Mouse (Mus musculus): Measurements from ENCODE around the gene Zfp974. TPM values are rescaled to one million over a fixed set of nuclear protein-coding genes. Genes with fewer than 3 reads are reported as not detected.
"Not testable (repeated sequence)": the region's sequence is repeated elsewhere in the genome, so short reads cannot be mapped to it uniquely, and the experiment has no call there.

Gene Zfp974
- polyA plus RNA-seq (2014; fragmentation: Nextera tagmentation; extraction: Ambion mirVana), result 11.7 and 12.6 TPM in 2 replicates

DNA sequence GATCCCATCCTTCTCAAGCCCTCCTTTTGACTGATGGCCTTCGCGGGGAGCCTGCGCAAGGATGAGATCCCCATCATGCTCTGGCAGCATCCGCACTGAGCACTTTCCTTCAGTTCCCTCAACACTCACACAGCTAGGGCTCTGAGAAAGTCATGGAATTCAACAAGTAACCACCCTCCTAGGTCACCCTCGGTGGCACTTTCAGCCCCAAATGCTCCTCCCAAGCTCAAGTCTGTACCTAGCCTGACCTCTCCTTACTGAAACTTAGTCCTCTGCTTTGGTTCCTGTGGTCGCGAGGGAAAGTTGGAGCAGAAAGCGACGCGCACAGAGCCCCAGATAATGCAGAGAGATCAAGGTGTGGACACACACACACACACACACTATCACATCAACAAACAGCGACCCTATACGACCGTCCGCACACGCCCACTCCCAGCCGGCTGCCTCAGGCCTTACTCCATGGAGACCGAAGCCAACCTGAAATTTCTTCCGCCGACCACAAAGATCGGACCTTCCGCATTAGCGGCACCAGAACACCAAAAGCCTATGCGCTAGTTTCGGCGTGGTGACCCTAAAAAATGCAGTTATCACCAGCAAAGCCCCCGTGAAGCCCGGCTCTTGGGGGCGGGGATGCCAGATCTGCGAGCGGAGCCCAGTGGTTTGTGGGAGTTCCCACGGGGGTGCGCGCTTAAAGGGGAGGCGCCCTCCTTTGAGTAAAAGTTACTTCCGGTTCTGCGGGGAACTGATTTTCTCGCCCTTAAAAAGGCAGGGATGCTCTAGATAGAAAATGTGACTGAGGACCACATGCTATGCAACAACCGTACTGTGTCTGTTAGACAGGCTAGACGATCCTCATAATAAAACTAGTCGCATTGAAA lies at the start of gene Zfp974:
Zfp974 (minus strand) TSS at position 643 of the 878 bp plus-strand sequence.
- Histone ChIP-seq H3K9me3 (ENCODE audit: control insufficient read depth, low read length) (no peaks in the 10 kb centered on the region), H3K4me2 (peak within 1 kb of the TSS; percentile 89), H3K4me1 (ENCODE audit: control insufficient read depth, insufficient read depth, low read length) (peaks cover 5% of the 10 kb centered on the region), H3K9ac (ENCODE audit: low read length) (peak within 1 kb of the TSS; percentile 76), H3K4me3 (ENCODE audit: low read depth, low read length) (peak within 1 kb of the TSS; percentile 75), H3K27me3 (ENCODE audit: control insufficient read depth, insufficient read depth, low read length) (no peaks in the 10 kb centered on the region), H3K36me3 (ENCODE audit: control insufficient read depth, insufficient read depth, low read length) (no peaks in the 10 kb centered on the region), H3K27ac (ENCODE audit: low read depth, low read length) (peak within 1 kb of the TSS; percentile 30; the same call in 1 of the 2 replicates)
- ATAC-seq (ENCODE audit: low FRiP score) (peak; percentile 87), DNase-seq (ENCODE audit: low spot score, missing footprints) (peak; percentile 98)
- WGBS, result 4% methylated on average over 40 of the region's 40 CpGs

DNA sequence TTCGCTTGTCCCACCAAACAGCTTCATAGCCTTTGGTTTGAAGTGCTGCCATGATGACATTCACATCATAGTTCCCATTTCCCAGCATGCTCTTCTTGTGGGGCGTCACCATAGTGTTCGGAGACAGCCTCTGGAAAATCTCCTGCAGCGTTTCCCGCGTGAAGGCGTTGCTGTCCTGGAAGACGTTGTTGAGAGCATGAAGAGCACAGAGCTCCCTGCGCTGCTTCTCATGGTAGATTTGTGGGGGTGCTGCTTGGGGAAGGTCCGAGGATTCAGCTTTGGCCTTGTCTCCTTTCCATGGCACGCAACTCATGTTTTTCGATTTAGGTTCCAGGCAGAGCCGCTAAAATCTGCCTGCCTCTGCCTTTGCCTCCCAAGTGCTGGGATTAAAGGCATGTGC lies 20.2 kb upstream of the Zfp974 start:
- not testable (repeated sequence) for H3K27ac ChIP-seq (ENCODE audit: low read depth, low read length); H3K4me1 ChIP-seq (ENCODE audit: control insufficient read depth, insufficient read depth, low read length); DNase-seq (ENCODE audit: low spot score, missing footprints); H3K4me3 ChIP-seq (ENCODE audit: low read depth, low read length); ATAC-seq (ENCODE audit: low FRiP score); H3K9ac ChIP-seq (ENCODE audit: low read length); H3K9me3 ChIP-seq (ENCODE audit: control insufficient read depth, low read length); H3K4me2 ChIP-seq; H3K36me3 ChIP-seq (ENCODE audit: control insufficient read depth, insufficient read depth, low read length); H3K27me3 ChIP-seq (ENCODE audit: control insufficient read depth, insufficient read depth, low read length)
- WGBS, result 94% methylated on average over 13 of the region's 13 CpGs

DNA sequence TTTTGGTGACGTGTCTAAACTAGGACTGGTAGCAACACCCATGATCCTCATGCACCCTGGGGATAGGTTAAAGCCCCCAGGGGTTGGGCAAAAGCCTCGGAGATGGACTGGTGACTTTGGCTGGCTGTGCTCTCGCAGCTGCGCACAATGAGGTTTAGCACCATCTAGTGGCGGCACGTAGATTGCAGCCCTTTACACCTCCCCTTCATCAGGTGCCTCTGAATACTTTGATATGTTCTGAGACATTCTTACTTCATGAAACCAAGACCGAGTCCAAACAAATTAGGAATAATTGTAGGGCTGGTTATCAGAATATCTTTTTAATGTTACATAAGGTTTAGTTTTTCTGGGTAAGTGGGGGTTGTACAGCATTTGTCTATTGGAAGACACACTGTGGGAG lies 12.6 kb upstream of the Zfp974 start:
- not testable (repeated sequence) for H3K4me3 ChIP-seq (ENCODE audit: low read depth, low read length); H3K9me3 ChIP-seq (ENCODE audit: control insufficient read depth, low read length); H3K36me3 ChIP-seq (ENCODE audit: control insufficient read depth, insufficient read depth, low read length); H3K4me2 ChIP-seq; ATAC-seq (ENCODE audit: low FRiP score); H3K4me1 ChIP-seq (ENCODE audit: control insufficient read depth, insufficient read depth, low read length); H3K9ac ChIP-seq (ENCODE audit: low read length); H3K27ac ChIP-seq (ENCODE audit: low read depth, low read length); DNase-seq (ENCODE audit: low spot score, missing footprints); H3K27me3 ChIP-seq (ENCODE audit: control insufficient read depth, insufficient read depth, low read length)
- WGBS, result 57% methylated on average over 5 of the region's 7 CpGs

DNA sequence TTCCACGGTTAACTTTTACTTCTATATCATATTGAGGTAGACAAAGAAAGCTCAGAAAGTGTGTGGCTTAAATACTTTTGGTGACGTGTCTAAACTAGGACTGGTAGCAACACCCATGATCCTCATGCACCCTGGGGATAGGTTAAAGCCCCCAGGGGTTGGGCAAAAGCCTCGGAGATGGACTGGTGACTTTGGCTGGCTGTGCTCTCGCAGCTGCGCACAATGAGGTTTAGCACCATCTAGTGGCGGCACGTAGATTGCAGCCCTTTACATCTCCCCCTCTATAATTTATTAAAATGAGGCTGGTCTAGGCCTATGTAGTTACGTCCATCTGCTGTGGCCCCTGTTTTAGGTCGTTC lies 4.5 kb upstream of the Zfp974 start:
- not testable (repeated sequence) for H3K9me3 ChIP-seq (ENCODE audit: control insufficient read depth, low read length); H3K9ac ChIP-seq (ENCODE audit: low read length); H3K4me1 ChIP-seq (ENCODE audit: control insufficient read depth, insufficient read depth, low read length); ATAC-seq (ENCODE audit: low FRiP score); DNase-seq (ENCODE audit: low spot score, missing footprints); H3K27me3 ChIP-seq (ENCODE audit: control insufficient read depth, insufficient read depth, low read length); H3K4me3 ChIP-seq (ENCODE audit: low read depth, low read length); H3K36me3 ChIP-seq (ENCODE audit: control insufficient read depth, insufficient read depth, low read length); H3K27ac ChIP-seq (ENCODE audit: low read depth, low read length)
- H3K4me2 ChIP-seq, result peak overlapping the region; percentile 31; the same call in 1 of the 2 replicates
- WGBS, result 17% methylated on average over 1 of the region's 9 CpGs

DNA sequence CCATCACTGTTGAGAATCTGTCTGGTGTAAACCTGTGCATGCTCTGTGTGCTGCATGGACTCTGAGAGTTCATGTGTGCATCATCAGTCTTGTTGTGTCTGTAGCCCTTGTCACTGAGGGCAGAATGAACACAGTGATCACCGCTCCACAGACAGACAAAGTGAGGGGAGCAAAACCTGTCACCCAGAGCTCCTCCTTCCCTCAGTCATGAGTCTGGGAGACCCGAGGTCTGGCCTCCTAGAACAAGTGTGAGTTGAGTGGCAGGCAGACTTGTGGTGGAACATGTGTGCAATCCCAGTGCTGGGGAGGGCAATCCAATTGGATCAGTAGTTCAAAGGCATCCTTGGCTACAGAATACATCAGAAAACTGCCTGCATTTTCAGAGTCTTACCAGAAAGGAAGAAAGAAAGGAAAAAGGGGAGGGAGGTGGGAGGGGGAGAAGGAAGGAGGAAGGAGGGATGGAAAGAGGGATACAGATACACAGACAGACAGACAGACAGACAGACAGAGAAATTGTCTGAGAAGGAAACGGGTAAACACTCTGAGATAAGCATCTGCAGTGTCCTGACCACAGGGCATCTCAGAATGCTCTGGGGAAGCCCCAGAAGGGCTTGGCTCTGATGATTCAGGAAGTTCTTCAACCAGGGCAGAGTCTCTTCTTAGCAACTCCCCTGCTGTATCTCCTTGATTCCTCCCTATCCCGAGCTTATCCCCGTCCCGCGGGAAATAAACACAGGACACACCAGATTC lies 4.0 kb upstream of the Zfp974 start:
- no peak overlapping the region for H3K27ac ChIP-seq (ENCODE audit: low read depth, low read length)
- peak overlapping the region; percentile 31; the same call in 1 of the 2 replicates for H3K9ac ChIP-seq (ENCODE audit: low read length)
- H3K27me3 ChIP-seq (ENCODE audit: control insufficient read depth, insufficient read depth, low read length), result no peaks in the 10 kb centered on the region
- DNase-seq (ENCODE audit: low spot score, missing footprints) (no peak), ATAC-seq (ENCODE audit: low FRiP score) (peak; percentile 38; the same call in 1 of the 2 replicates)
- no peaks in the 10 kb centered on the region for H3K9me3 ChIP-seq (ENCODE audit: control insufficient read depth, low read length)
- peak overlapping the region; percentile 31; the same call in 1 of the 2 replicates for H3K4me2 ChIP-seq
- H3K4me3 ChIP-seq (ENCODE audit: low read depth, low read length), result no peak overlapping the region
- 24% methylated on average over 7 of the region's 7 CpGs for WGBS
- no peaks in the 10 kb centered on the region for H3K36me3 ChIP-seq (ENCODE audit: control insufficient read depth, insufficient read depth, low read length)
- peaks cover 5% of the 10 kb centered on the region for H3K4me1 ChIP-seq (ENCODE audit: control insufficient read depth, insufficient read depth, low read length)

DNA sequence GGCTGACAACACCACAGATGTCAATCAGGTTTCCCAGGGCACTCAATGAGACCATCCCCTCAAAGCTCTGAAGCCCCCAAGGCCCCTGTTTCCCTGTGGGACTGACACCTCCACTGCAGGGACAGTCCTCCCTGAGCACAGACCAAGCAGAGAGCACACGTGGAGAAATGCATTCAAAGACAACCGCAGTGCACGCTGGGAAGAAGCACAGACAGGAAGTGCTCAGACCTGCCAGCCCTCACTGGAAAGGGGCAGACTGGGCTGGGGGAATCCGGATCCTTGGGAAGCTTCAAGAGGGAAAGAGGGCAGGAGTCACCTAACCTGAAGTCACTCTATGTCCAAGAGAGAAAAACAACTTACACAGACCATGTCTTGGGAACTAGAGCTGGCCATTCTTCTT lies 2.2 kb downstream of the Zfp974 start:
- not testable (repeated sequence) for H3K4me1 ChIP-seq (ENCODE audit: control insufficient read depth, insufficient read depth, low read length); H3K27me3 ChIP-seq (ENCODE audit: control insufficient read depth, insufficient read depth, low read length); H3K36me3 ChIP-seq (ENCODE audit: control insufficient read depth, insufficient read depth, low read length); ATAC-seq (ENCODE audit: low FRiP score); DNase-seq (ENCODE audit: low spot score, missing footprints); H3K27ac ChIP-seq (ENCODE audit: low read depth, low read length); H3K4me3 ChIP-seq (ENCODE audit: low read depth, low read length); H3K9me3 ChIP-seq (ENCODE audit: control insufficient read depth, low read length); H3K4me2 ChIP-seq; H3K9ac ChIP-seq (ENCODE audit: low read length)
- 57% methylated on average over 4 of the region's 4 CpGs for WGBS

DNA sequence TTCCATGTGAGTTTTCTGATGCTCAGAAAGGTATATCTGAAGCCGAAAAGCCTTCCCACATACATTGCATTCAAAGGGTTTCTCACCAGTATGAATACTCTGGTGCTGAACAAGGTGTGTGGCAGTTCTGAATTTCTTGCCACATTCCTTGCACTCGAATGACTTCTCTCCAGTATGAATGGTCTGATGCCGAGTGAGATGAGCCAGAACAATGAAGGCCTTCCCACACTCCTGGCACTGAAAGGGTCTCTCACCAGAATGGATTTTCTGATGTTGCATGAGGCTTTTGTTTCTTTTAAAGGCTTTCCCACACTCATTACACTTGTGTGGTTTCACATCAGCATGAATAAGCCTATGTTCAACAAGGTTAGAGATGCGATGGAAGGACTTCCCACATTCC lies 18.3 kb downstream of the Zfp974 start:
- DNase-seq (ENCODE audit: low spot score, missing footprints); H3K4me1 ChIP-seq (ENCODE audit: control insufficient read depth, insufficient read depth, low read length); H3K27me3 ChIP-seq (ENCODE audit: control insufficient read depth, insufficient read depth, low read length); H3K9ac ChIP-seq (ENCODE audit: low read length); H3K9me3 ChIP-seq (ENCODE audit: control insufficient read depth, low read length); H3K4me3 ChIP-seq (ENCODE audit: low read depth, low read length); ATAC-seq (ENCODE audit: low FRiP score); H3K27ac ChIP-seq (ENCODE audit: low read depth, low read length); H3K4me2 ChIP-seq: not testable (repeated sequence)
- 80% methylated on average over 3 of the region's 4 CpGs for WGBS
- peaks cover 10% of the 10 kb centered on the region for H3K36me3 ChIP-seq (ENCODE audit: control insufficient read depth, insufficient read depth, low read length)

DNA sequence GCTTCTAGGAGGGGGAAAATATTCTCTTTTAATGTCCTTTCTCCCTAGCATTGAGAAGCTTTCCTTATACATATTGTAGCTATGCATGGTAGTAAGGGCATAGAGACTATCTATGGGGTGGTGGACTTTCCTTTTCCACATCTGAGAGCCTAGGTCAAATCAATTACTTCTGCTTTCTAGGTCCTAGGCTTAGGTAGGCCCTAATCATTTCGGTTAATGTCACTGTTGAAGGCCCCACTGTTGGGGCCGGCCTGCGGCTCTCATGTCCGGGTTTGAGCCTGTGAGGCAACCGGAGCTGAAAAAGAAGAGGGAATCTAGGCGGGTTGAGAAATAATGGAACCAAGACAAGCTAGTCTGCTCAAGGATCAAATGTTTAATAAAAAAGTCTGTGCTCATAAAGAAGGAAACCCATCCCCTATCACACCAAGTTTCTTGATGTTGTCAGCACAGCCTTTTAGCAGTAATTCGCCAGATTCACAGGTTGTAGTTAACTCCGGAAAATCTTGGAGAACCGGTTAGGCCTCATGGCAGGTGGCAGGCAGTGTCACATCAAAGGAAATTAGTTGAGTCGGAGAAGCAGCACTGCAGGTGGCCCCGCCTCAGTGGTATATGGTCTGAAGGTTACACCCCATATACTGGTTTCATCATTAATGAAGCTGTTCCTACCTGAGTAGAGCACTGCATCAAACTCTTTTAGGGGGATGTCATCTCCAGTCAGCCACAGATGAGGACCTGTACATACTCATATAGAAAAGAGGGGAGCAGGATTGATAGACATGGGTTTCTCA lies 24.0 kb downstream of the Zfp974 start:
- DNase-seq (ENCODE audit: low spot score, missing footprints) (no peak), ATAC-seq (ENCODE audit: low FRiP score) (no peak)
- 0 out of 2 replicates have a peak, but pooled peaks cover 2% of the 10 kb centered on the region for H3K9me3 ChIP-seq (ENCODE audit: control insufficient read depth, low read length)
- WGBS, result 76% methylated on average over 11 of the region's 11 CpGs
- H3K4me3 ChIP-seq (ENCODE audit: low read depth, low read length), result no peak overlapping the region
- H3K9ac ChIP-seq (ENCODE audit: low read length), result no peak overlapping the region
- no peaks in the 10 kb centered on the region for H3K27me3 ChIP-seq (ENCODE audit: control insufficient read depth, insufficient read depth, low read length)
- H3K4me1 ChIP-seq (ENCODE audit: control insufficient read depth, insufficient read depth, low read length), result no peaks in the 10 kb centered on the region
- no peak overlapping the region for H3K27ac ChIP-seq (ENCODE audit: low read depth, low read length)
- no peaks in the 10 kb centered on the region for H3K36me3 ChIP-seq (ENCODE audit: control insufficient read depth, insufficient read depth, low read length)
- H3K4me2 ChIP-seq, result no peak overlapping the region

Data from midbrain, embryonic 11.5 days (tissue).